Mouse (Mus musculus): ENCODE results near the gene Pou2f2. TPM values are rescaled to one million over a fixed set of nuclear protein-coding genes. Genes with fewer than 3 reads are reported as not detected.

The Pou2f2 gene
- polyA plus RNA-seq (2012; rRNA removed) (1.3 and 2.6 TPM in 2 replicates), polyA plus RNA-seq (2014; fragmentation: Nextera tagmentation; extraction: Ambion mirVana) (0.55 and 1.9 TPM in 2 replicates)

GRCm38 (mm10) chr7:25179606-25180161, at the start of gene Pou2f2:
Gene Pou2f2, minus strand, starts transcription at chr7:25179726.
- Histone ChIP-seq H3K9ac (ENCODE audit: low read depth, low read length, severe bottlenecking) (peak within 1 kb of the TSS; percentile 36), H3K4me1 (ENCODE audit: control insufficient read depth, insufficient read depth, low read length) (peaks cover 11% of the 10 kb centered on the region; the same call in 1 of the 2 replicates), H3K36me3 (ENCODE audit: control insufficient read depth, insufficient read depth, low read length) (no peaks in the 10 kb centered on the region), H3K4me2 (replicated peaks; ENCODE audit: low read depth, low read length, severe bottlenecking) (peak within 1 kb of the TSS; percentile 93), H3K27ac (replicated peaks; ENCODE audit: low read depth, low read length) (no peak within 1 kb of the TSS), H3K27me3 (ENCODE audit: control insufficient read depth, insufficient read depth, low read length) (peaks cover 69% of the 10 kb centered on the region), H3K9me3 (ENCODE audit: control insufficient read depth, low read length) (no peaks in the 10 kb centered on the region), H3K4me3 (replicated peaks; ENCODE audit: low read length) (peak within 1 kb of the TSS; percentile 47)
- 7% methylated on average over 25 of the region's 56 CpGs for WGBS
- TF ChIP-seq POLR2A (IDR thresholded peaks at IDR 0.05; ENCODE audit: borderline replicate concordance, extremely low read depth, insufficient read depth, insufficient read length): no peak
- DNase-seq (ENCODE audit: low spot score) (peak; percentile 77), ATAC-seq (ENCODE audit: low FRiP score, low read depth) (peak; percentile 87)

- no peaks in the 10 kb centered on the region for H3K9me3 ChIP-seq (ENCODE audit: control insufficient read depth, low read length)
- 100% methylated on average over 1 of the region's 1 CpGs for WGBS
- H3K9ac ChIP-seq (ENCODE audit: low read depth, low read length, severe bottlenecking): no peak overlapping the region
- ATAC-seq (ENCODE audit: low FRiP score, low read depth) (no peak), DNase-seq (ENCODE audit: low spot score) (no peak)
- H3K4me3 ChIP-seq (replicated peaks; ENCODE audit: low read length): no peak overlapping the region
- no peak overlapping the region for H3K27ac ChIP-seq (replicated peaks; ENCODE audit: low read depth, low read length)
- no peak for TF ChIP-seq POLR2A (IDR thresholded peaks at IDR 0.05; ENCODE audit: borderline replicate concordance, extremely low read depth, insufficient read depth, insufficient read length)
- peaks cover 98% of the 10 kb centered on the region for H3K36me3 ChIP-seq (ENCODE audit: control insufficient read depth, insufficient read depth, low read length)
- H3K4me2 ChIP-seq (replicated peaks; ENCODE audit: low read depth, low read length, severe bottlenecking): no peak overlapping the region
- H3K4me1 ChIP-seq (ENCODE audit: control insufficient read depth, insufficient read depth, low read length): peaks cover under 1% of the 10 kb centered on the region; the same call in 1 of the 2 replicates
- H3K27me3 ChIP-seq (ENCODE audit: control insufficient read depth, insufficient read depth, low read length): no peaks in the 10 kb centered on the region
These were observed 48.2 kb upstream of the Pou2f2 start for GRCm38 (mm10) chr7:25227523-25228300.

- ATAC-seq (ENCODE audit: low FRiP score, low read depth): no peak
- no peaks in the 10 kb centered on the region for H3K27me3 ChIP-seq (ENCODE audit: control insufficient read depth, insufficient read depth, low read length)
- no peak for DNase-seq (ENCODE audit: low spot score)
- peaks cover 23% of the 10 kb centered on the region for H3K4me1 ChIP-seq (ENCODE audit: control insufficient read depth, insufficient read depth, low read length)
- H3K4me3 ChIP-seq (replicated peaks; ENCODE audit: low read length): peak overlapping the region; percentile 72
- peaks cover 46% of the 10 kb centered on the region for H3K36me3 ChIP-seq (ENCODE audit: control insufficient read depth, insufficient read depth, low read length)
- H3K9me3 ChIP-seq (ENCODE audit: control insufficient read depth, low read length): no peaks in the 10 kb centered on the region
- peak overlapping the region; percentile 71 for H3K9ac ChIP-seq (ENCODE audit: low read depth, low read length, severe bottlenecking)
- H3K27ac ChIP-seq (replicated peaks; ENCODE audit: low read depth, low read length): no peak overlapping the region
- TF ChIP-seq POLR2A (IDR thresholded peaks at IDR 0.05; ENCODE audit: borderline replicate concordance, extremely low read depth, insufficient read depth, insufficient read length): no peak
- peak overlapping the region; percentile 91 for H3K4me2 ChIP-seq (replicated peaks; ENCODE audit: low read depth, low read length, severe bottlenecking)
- WGBS: 89% methylated on average over 10 of the region's 10 CpGs
These were observed 42.9 kb upstream of the Pou2f2 start for GRCm38 (mm10) chr7:25222275-25222967.

GRCm38 (mm10) chr7:25221102-25221883, 41.8 kb upstream of the Pou2f2 start, which contains the start of gene Zfp526:
Gene Zfp526, plus strand, starts transcription at chr7:25221425.
- H3K4me1 ChIP-seq (ENCODE audit: control insufficient read depth, insufficient read depth, low read length): peaks cover 23% of the 10 kb centered on the region
- peak within 1 kb of the TSS; percentile 72 for H3K4me3 ChIP-seq (replicated peaks; ENCODE audit: low read length)
- H3K27ac ChIP-seq (replicated peaks; ENCODE audit: low read depth, low read length): peak within 1 kb of the TSS; percentile 89
- H3K27me3 ChIP-seq (ENCODE audit: control insufficient read depth, insufficient read depth, low read length): no peaks in the 10 kb centered on the region
- no peaks in the 10 kb centered on the region for H3K9me3 ChIP-seq (ENCODE audit: control insufficient read depth, low read length)
- peak; percentile 83; the same call in 1 of the 2 replicates for TF ChIP-seq POLR2A (IDR thresholded peaks at IDR 0.05; ENCODE audit: borderline replicate concordance, extremely low read depth, insufficient read depth, insufficient read length)
- H3K9ac ChIP-seq (ENCODE audit: low read depth, low read length, severe bottlenecking): peak within 1 kb of the TSS; percentile 71
- WGBS: under 1% methylated on average over 45 of the region's 45 CpGs
- H3K4me2 ChIP-seq (replicated peaks; ENCODE audit: low read depth, low read length, severe bottlenecking): peak within 1 kb of the TSS; percentile 91
- ATAC-seq (ENCODE audit: low FRiP score, low read depth) (peak; percentile 95), DNase-seq (ENCODE audit: low spot score) (peak; percentile 99)
- H3K36me3 ChIP-seq (ENCODE audit: control insufficient read depth, insufficient read depth, low read length): peaks cover 35% of the 10 kb centered on the region

Data from limb, embryonic 14.5 days (tissue).